Mouse (Mus musculus): Measurements from ENCODE around the gene Gm49661.

Gm49661 gene

GRCm38 (mm10) chr8:84969241-84970134 lies at the start of gene Gm49661, which contains the start of the genes Prdx2 and Rnaseh2a:
TSS of gene Gm49661 (minus strand) at chr8:84969433.
TSS of gene Prdx2 (plus strand) at chr8:84969587.
TSS of gene Rnaseh2a (minus strand) at chr8:84969767.
- DNase-seq (ENCODE audit: low read depth): no peak

GRCm38 (mm10) chr8:85017209-85017608 lies 48.0 kb upstream of the Gm49661 start:
- no peak for DNase-seq (ENCODE audit: low read depth)

- no peak for DNase-seq (ENCODE audit: low read depth)
Observed at GRCm38 (mm10) chr8:85016724-85017123, 47.5 kb upstream of the Gm49661 start.

GRCm38 (mm10) chr8:85014431-85014830 lies 45.2 kb upstream of the Gm49661 start, which contains the start of gene Best2:
TSS of gene Best2 (minus strand) at chr8:85014531.
- DNase-seq (ENCODE audit: low read depth): no peak

- peak; percentile 60 for DNase-seq (ENCODE audit: low read depth)
Observed at GRCm38 (mm10) chr8:85013230-85013840, 44.1 kb upstream of the Gm49661 start.

GRCm38 (mm10) chr8:85011242-85011641 lies 42.0 kb upstream of the Gm49661 start:
- no peak for DNase-seq (ENCODE audit: low read depth)

GRCm38 (mm10) chr8:85007686-85008085 lies 38.5 kb upstream of the Gm49661 start:
- DNase-seq (ENCODE audit: low read depth): no peak

- DNase-seq (ENCODE audit: low read depth): peak; percentile 85
Observed at GRCm38 (mm10) chr8:84997649-84998295, 28.5 kb upstream of the Gm49661 start.

GRCm38 (mm10) chr8:84996978-84997377 lies 27.7 kb upstream of the Gm49661 start:
- DNase-seq (ENCODE audit: low read depth): no peak

- no peak for DNase-seq (ENCODE audit: low read depth)
Observed at GRCm38 (mm10) chr8:84995680-84996079, 26.4 kb upstream of the Gm49661 start.

- DNase-seq (ENCODE audit: low read depth): no peak
Observed at GRCm38 (mm10) chr8:84994375-84994774, 25.1 kb upstream of the Gm49661 start.

GRCm38 (mm10) chr8:84990836-84991235 lies 21.6 kb upstream of the Gm49661 start:
- no peak for DNase-seq (ENCODE audit: low read depth)

- peak; percentile 99 for DNase-seq (ENCODE audit: low read depth)
Observed at GRCm38 (mm10) chr8:84990349-84990748, 21.1 kb upstream of the Gm49661 start, which contains the start of gene Hook2. TSS of gene Hook2 (plus strand) at chr8:84990603.

GRCm38 (mm10) chr8:84989810-84990209 lies 20.6 kb upstream of the Gm49661 start:
- DNase-seq (ENCODE audit: low read depth): peak; percentile 95

GRCm38 (mm10) chr8:84989311-84989731 lies 20.1 kb upstream of the Gm49661 start:
- DNase-seq (ENCODE audit: low read depth): no peak

- no peak for DNase-seq (ENCODE audit: low read depth)
Observed at GRCm38 (mm10) chr8:84987903-84988302, 18.7 kb upstream of the Gm49661 start.

- DNase-seq (ENCODE audit: low read depth): no peak
Observed at GRCm38 (mm10) chr8:84987388-84987787, 18.2 kb upstream of the Gm49661 start.

- DNase-seq (ENCODE audit: low read depth): peak; percentile 54
Observed at GRCm38 (mm10) chr8:84986379-84986945, 17.2 kb upstream of the Gm49661 start.

GRCm38 (mm10) chr8:84985684-84986378 lies 16.6 kb upstream of the Gm49661 start:
- DNase-seq (ENCODE audit: low read depth): peak; percentile 67

- no peak for DNase-seq (ENCODE audit: low read depth)
Observed at GRCm38 (mm10) chr8:84985049-84985683, 15.9 kb upstream of the Gm49661 start.

All from c-Kit-positive CD71-positive TER-119-negative erythroid progenitor cells, embryonic 14.5 days (primary cell).